Mouse (Mus musculus) gastrocnemius, postnatal 14 days (tissue): ENCODE measurements around the gene Ache. TPM values are rescaled to one million over a fixed set of nuclear protein-coding genes. Genes with fewer than 3 reads are reported as not detected.

Experiments used
- microRNA-seq, 2 experiments: library from miRNA; unstranded; fragments of <30 nt; microRNA quantifications; one replicate each; pipeline ENCODE4 v1.2.0; 2021
- total RNA-seq, 2 experiments: library from RNA; stranded (reverse); gene quantifications; 2 replicates each; pipeline ENCODE4 v1.2.3; 2021

Ache gene
- total RNA-seq, 2 experiments from 2014 or later, result 48.8 to 59.8 TPM

Small RNA genes lying within 50 kb of the gene (microRNA-seq; reads per million reads assigned to microRNA genes)
- gene Mir7036 (0 to 0.64 reads per million in 2 experiments), gene Mir8116 (0.32 to 1.0 reads per million in 2 experiments)

Other genes starting within 250 kb of the Ache start
- gene Ap1s1, start 241.4 kb upstream of the Ache start, total RNA-seq, result 10 to 100 TPM; 24.3 to 26.0 TPM
- 1 to 10 TPM; 1.2 to 1.9 TPM for gene Serpine1, start 215.3 kb upstream of the Ache start, total RNA-seq
- gene Trim56, start 171.3 kb upstream of the Ache start, total RNA-seq, result 1 to 10 TPM; 7.6 to 9.1 TPM
- gene Muc3, start 138.2 kb upstream of the Ache start, total RNA-seq, result not detected
- gene Muc3a, start 75.1 kb upstream of the Ache start, total RNA-seq, result under 1 TPM; 0.21 to 0.31 TPM
- gene Ufsp1, start 7.1 kb downstream of the Ache start, total RNA-seq, result 10 to 100 TPM; 30.5 to 36.3 TPM
- gene Srrt, start 20.2 kb downstream of the Ache start, total RNA-seq, result 10 to 100 TPM; 39.0 to 40.6 TPM
- gene Trip6, start 26.9 kb downstream of the Ache start, total RNA-seq, result 1 to 10 TPM; 7.9 to 9.6 TPM
- 1 to 10 TPM; 3.1 to 3.3 TPM for gene Slc12a9, start 46.1 kb downstream of the Ache start, total RNA-seq
- gene Ephb4, start 62.6 kb downstream of the Ache start, total RNA-seq, result 10 to 100 TPM; 26.5 to 27.4 TPM
- under 1 TPM; 0.02 TPM for gene Zan, start 189.5 kb downstream of the Ache start, total RNA-seq
- gene Pop7, start 215.0 kb downstream of the Ache start, total RNA-seq, result 10 to 100 TPM; 15.9 to 16.1 TPM
- 10 to 100 TPM; 13.4 to 18.5 TPM for gene Gigyf1, start 231.0 kb downstream of the Ache start, total RNA-seq
- not detected for gene Epo, start 245.7 kb downstream of the Ache start, total RNA-seq
- gene Gnb2, start 246.0 kb downstream of the Ache start, total RNA-seq, result 100 to 1,000 TPM; 194 to 231 TPM